Mouse (Mus musculus) forebrain, embryonic 13.5 days (tissue): ENCODE measurements around the gene Plppr5. TPM values are rescaled to one million over a fixed set of nuclear protein-coding genes. Genes with fewer than 3 reads are reported as not detected.

Experiments used
- ATAC-seq: fragments of 200-750 bp; cut with Nextera tagmentation; 2 replicates; pipeline ENCODE4 v1.8.0; 2017
- H3K27ac ChIP-seq: fragments of 300-500 bp; sonication (generic); 2 replicates; pipeline ENCODE4 v1.5.1; 2015; ENCODE audit warnings: inconsistent platforms, mild to moderate bottlenecking, moderate library complexity
- H3K27me3 ChIP-seq: fragments of 300-500 bp; sonication (generic); 2 replicates; pipeline ENCODE4 v1.6.1; 2015; ENCODE audit warnings: mild to moderate bottlenecking, inconsistent platforms
- H3K36me3 ChIP-seq: fragments of 300-500 bp; sonication (generic); 2 replicates; pipeline ENCODE4 v1.6.1; 2015; ENCODE audit warnings: mild to moderate bottlenecking, inconsistent platforms; ENCODE audit not compliant: poor library complexity, severe bottlenecking
- H3K4me1 ChIP-seq: fragments of 300-500 bp; sonication (generic); 2 replicates; pipeline ENCODE4 v1.6.1; 2015; ENCODE audit warnings: inconsistent platforms
- H3K4me2 ChIP-seq: fragments of 300-500 bp; sonication (generic); 2 replicates; pipeline ENCODE4 v1.6.1; 2015; ENCODE audit warnings: inconsistent platforms, mild to moderate bottlenecking, moderate library complexity
- H3K4me3 ChIP-seq: fragments of 300-500 bp; sonication (generic); 2 replicates; pipeline ENCODE4 v1.5.1; 2015; ENCODE audit warnings: mild to moderate bottlenecking, inconsistent platforms
- H3K9ac ChIP-seq: fragments of 300-500 bp; sonication (generic); 2 replicates; pipeline ENCODE4 v1.6.1; 2015; ENCODE audit warnings: mild to moderate bottlenecking, inconsistent platforms
- H3K9me3 ChIP-seq: fragments of 300-500 bp; sonication (generic); replicated peaks from 2 replicates; pipeline ENCODE4 v1.6.1; 2016; ENCODE audit warnings: inconsistent platforms
- WGBS: fragments of 180-500 bp; shearing (Covaris S2); methylation state at CpG from one replicate; pipeline ENCODE4 v1.1.7; 2015; 5-methylcytosine and 5-hydroxymethylcytosine counted together
- polyA plus RNA-seq: library from polyadenylated mRNA; unstranded; fragments of >200 nt; fragmentation: Nextera tagmentation; extraction: Ambion mirVana; gene quantifications from 2 replicates; pipeline ENCODE4 v1.2.1, GENCODE M21; 2015

Gene Plppr5
- polyA plus RNA-seq, 1 experiment from 2014 or later = 1.7 TPM

GRCm38 (mm10) chr3:117716534-117717280 is 142.1 kb downstream of the Plppr5 start:
- 89% methylated on average over 3 of the region's 3 CpGs for WGBS
- no peak for ATAC-seq
- Histone ChIP-seq H3K27me3 (no peaks in the 10 kb centered on the region), H3K4me2 (no peak overlapping the region), H3K9me3 (no peaks in the 10 kb centered on the region), H3K4me3 (no peak overlapping the region), H3K36me3 (no peaks in the 10 kb centered on the region), H3K27ac (no peak overlapping the region), H3K4me1 (no peaks in the 10 kb centered on the region), H3K9ac (no peak overlapping the region)

DNA sequence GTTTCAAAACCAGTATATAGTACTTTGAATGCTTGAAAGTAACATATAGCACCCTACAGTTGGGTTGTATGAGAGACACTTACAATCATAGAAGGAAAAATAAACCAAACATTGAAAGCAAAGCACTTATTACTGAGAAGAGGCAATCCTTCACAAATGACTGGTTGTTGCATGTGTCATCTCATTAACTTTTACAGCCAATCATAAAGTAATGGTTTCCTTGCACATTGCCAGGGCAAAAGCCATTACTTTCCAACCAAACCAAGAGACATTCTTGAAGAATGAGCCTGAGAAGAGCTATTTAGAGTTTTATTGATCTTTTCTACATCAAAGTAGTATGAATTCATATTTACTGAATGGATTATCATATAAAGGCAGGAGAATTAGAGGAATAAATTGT is 148.8 kb downstream of the Plppr5 start:
- Histone ChIP-seq H3K4me3 (no peak overlapping the region), H3K27me3 (no peaks in the 10 kb centered on the region), H3K4me2 (no peak overlapping the region), H3K9me3 (no peaks in the 10 kb centered on the region), H3K36me3 (no peaks in the 10 kb centered on the region), H3K9ac (no peak overlapping the region), H3K27ac (no peak overlapping the region), H3K4me1 (no peaks in the 10 kb centered on the region)
- ATAC-seq = no peak

DNA sequence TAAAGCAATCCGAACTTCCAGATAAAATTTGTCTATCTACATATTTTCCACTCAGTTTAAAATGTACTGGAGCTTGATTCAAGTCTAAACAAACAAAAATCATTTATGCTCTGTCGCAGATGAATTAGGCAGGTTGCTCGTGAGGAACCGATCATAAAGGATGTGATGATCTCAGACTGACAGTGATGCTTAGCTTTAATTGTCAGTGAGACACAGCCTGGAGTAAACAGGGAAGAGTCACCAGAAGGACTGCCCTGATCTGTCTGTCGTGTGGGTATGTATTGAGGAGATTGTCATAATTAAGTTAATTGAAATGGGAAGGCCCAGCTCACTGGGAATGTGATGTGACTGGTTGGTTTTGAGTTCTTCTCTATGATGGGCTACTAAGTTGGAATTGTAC is 149.9 kb downstream of the Plppr5 start:
- Histone ChIP-seq H3K36me3 (no peaks in the 10 kb centered on the region), H3K27ac (no peak overlapping the region), H3K9ac (no peak overlapping the region), H3K4me3 (no peak overlapping the region), H3K9me3 (no peaks in the 10 kb centered on the region), H3K27me3 (no peaks in the 10 kb centered on the region), H3K4me1 (peaks cover 8% of the 10 kb centered on the region), H3K4me2 (no peak overlapping the region)
- 60% methylated on average over 5 of the region's 5 CpGs for WGBS
- no peak for ATAC-seq

DNA sequence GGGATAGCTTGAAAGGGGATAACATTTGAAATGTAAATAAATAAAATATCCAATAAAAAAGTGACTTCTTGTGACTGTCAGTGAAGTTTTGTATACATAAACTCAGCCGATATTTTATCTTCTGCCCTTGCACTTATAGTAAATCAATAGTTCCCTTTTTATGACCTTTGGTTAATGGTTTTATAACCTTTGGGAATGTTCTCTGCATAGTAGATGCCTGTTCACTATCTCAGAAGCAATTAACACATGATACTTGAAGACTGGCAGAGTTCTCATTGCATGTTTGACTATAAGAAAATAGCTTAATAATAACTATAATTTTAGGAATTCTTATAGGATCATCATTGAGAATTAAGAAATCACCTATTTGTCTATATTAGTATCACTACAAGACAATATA is 150.9 kb downstream of the Plppr5 start:
- Histone ChIP-seq H3K4me1 (peaks cover 10% of the 10 kb centered on the region), H3K9ac (no peak overlapping the region), H3K27ac (no peak overlapping the region), H3K27me3 (no peaks in the 10 kb centered on the region), H3K36me3 (no peaks in the 10 kb centered on the region), H3K4me2 (no peak overlapping the region), H3K9me3 (no peaks in the 10 kb centered on the region), H3K4me3 (no peak overlapping the region)
- 96% methylated on average over 1 of the region's 1 CpGs for WGBS
- no peak for ATAC-seq

DNA sequence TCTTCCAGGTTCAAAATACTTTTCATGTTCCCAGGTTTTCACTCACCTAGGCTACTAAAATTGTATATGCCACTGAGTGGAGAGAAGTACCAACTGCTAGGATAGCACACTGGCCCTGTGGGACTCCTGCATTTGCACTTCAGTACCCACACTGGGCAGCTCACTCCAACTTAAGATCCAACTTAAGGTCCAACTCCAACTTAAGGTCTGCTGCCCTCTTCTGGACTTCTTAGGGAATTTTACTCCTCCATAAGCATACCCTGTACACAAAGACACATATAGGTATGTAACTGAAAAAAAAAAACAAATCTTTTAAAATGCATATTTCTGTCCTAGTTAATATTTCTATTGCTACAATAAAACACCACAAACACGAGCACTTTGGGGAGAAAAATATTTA is 153.5 kb downstream of the Plppr5 start:
- no peak overlapping the region for H3K9ac ChIP-seq
- WGBS = 55% methylated on average over 1 of the region's 1 CpGs
- no peak overlapping the region for H3K4me2 ChIP-seq
- H3K4me3 ChIP-seq = no peak overlapping the region
- 0 out of 2 replicates have a peak, but pooled peaks have one; percentile 33 for ATAC-seq
- H3K27ac ChIP-seq = no peak overlapping the region
- no peaks in the 10 kb centered on the region for H3K9me3 ChIP-seq
- no peaks in the 10 kb centered on the region for H3K36me3 ChIP-seq
- no peaks in the 10 kb centered on the region for H3K27me3 ChIP-seq
- peaks cover 18% of the 10 kb centered on the region for H3K4me1 ChIP-seq

DNA sequence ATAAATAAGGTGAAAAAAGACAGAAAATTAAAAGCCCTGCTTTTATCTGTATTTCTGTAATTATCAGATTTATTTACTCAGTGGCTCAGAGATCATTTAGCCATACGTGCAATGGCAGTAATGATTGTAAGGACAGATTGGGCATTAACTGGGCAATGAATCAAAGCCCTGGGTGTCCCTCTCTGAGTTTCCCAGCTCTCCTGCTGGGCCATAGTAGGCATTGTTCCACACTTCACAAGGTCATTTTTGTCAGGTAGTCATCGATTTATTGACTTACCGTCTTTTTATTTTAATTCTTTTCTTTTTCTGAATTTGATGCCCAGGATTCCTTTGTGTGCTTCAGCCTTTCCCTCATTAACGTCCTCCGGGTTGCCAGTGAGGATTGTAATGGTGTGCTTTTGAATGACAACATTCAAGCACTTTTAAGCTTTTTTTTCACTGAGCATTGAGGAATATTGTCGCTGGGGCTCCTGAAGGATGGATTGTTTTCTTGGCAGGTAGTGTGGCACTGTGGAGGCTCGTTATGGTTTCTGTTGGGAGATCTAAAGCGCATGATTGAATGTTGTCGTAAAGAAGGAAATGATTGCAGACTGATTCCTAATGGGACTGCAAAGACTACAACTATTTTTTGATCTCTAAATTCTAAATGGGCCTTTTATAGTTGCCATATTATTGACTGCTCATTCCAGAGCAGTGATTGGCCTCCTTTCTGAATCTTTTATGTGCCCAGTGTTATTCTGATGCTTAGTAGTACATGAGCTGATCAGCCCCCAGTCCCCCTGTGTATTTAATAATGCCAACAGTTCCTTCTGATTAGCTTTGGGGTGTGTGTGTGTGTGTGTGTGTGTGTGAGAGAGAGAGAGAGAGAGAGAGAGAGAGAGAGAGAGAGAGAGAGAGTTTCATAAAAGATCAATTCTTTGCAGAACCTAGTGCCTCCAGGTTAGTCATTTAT is 154.8 kb downstream of the Plppr5 start:
- H3K4me2 ChIP-seq = no peak overlapping the region
- no peaks in the 10 kb centered on the region for H3K9me3 ChIP-seq
- ATAC-seq = peak; percentile 62
- no peaks in the 10 kb centered on the region for H3K36me3 ChIP-seq
- peaks cover 18% of the 10 kb centered on the region for H3K4me1 ChIP-seq
- 12% methylated on average over 9 of the region's 9 CpGs for WGBS
- H3K9ac ChIP-seq = no peak overlapping the region
- H3K27ac ChIP-seq = peak overlapping the region; percentile 61; the same call in 1 of the 2 replicates
- H3K4me3 ChIP-seq = no peak overlapping the region
- H3K27me3 ChIP-seq = no peaks in the 10 kb centered on the region

DNA sequence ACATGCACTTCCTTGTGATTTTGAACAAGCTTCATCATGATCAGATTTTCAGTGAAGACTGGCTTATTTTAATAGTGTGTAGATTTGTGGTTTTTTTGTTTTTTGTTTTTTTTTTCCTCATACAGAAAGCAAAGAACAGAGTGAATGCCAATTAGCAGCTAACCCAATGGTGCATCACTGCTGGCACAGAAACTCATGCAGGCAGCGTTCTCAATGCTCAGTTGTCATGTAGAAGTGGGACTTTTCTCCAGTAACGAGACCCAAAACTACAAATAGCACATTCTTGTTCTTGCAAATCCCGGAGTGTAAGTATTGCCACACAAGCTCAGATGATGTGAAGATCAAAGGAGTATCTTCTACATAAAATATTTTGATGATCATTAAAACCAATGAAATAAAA is 156.9 kb downstream of the Plppr5 start:
- no peak overlapping the region for H3K27ac ChIP-seq
- no peak overlapping the region for H3K4me2 ChIP-seq
- peak; percentile 39; the same call in 1 of the 2 replicates for ATAC-seq
- 18% methylated on average over 3 of the region's 3 CpGs for WGBS
- no peaks in the 10 kb centered on the region for H3K9me3 ChIP-seq
- H3K9ac ChIP-seq = no peak overlapping the region
- peaks cover 18% of the 10 kb centered on the region for H3K4me1 ChIP-seq
- H3K27me3 ChIP-seq = no peaks in the 10 kb centered on the region
- H3K4me3 ChIP-seq = no peak overlapping the region
- no peaks in the 10 kb centered on the region for H3K36me3 ChIP-seq

DNA sequence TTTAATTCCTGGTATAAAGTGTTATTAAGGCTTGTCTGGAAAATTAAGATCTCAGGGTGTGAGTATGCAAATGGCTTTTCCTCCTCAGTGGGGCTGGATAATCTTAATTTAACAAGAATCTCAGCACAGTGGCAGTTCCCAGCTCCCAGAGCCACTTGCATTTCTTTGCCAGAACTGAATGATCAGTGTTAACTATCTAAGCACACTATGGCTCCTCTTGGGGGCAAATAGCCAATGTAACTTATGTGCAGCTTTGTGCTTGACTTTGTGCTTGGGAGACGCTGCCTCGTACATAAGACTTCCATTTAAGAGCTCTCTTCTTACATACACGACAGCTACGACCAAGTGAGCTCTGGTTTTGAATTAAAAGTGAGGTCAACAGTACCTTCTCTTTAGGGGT is 158.0 kb downstream of the Plppr5 start:
- no peak overlapping the region for H3K4me3 ChIP-seq
- no peaks in the 10 kb centered on the region for H3K9me3 ChIP-seq
- H3K4me1 ChIP-seq = peaks cover 18% of the 10 kb centered on the region
- 22% methylated on average over 4 of the region's 4 CpGs for WGBS
- H3K27ac ChIP-seq = no peak overlapping the region; the same call in 1 of the 2 replicates
- H3K9ac ChIP-seq = no peak overlapping the region
- no peaks in the 10 kb centered on the region for H3K27me3 ChIP-seq
- no peak overlapping the region for H3K4me2 ChIP-seq
- no peaks in the 10 kb centered on the region for H3K36me3 ChIP-seq
- ATAC-seq = no peak

Other genes starting within 250 kb of the Plppr5 start
- gene Plppr4, start 214.0 kb upstream of the Plppr5 start, polyA plus RNA-seq = 4.1 and 6.1 TPM in 2 replicates